20 mouse cellular contexts compared by ENCODE assay signal in the genomic region with DNA sequence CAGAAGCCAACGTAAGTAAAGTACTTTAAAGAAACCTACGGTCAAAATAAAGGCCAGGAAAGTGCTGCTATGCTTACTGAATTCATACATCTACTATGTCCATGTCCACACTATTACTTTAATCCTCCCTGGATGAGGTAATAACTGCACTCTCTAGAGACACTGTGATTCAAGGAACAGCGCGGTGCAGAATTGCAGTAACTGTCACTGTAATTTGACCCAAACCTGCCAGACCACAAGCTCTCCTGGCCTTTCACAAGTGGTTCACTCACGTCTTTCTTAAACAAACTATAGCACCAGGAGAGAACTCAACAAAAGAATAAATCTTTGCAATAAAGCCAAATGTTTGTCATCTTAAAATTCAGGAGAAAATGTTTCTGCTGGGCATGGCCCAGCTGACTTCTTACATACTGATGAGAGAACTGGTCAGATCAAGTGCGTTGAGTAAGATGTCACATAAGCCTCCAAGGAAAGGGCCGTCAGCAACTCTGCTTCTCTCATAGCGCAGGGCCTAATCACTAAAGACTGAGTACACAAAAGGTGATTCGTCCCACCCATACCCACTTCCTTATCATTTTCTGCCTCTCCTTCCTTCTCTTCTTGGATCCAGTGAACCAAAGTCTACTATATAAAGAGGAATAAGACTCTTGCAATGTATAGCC.
DNase-seq lines count a peak whose midpoint lies in the region; ATAC-seq and TF ChIP-seq lines count a peak whose summit lies in the region.
"Had no signal": no experiment of that assay in that cellular context is flagged by ENCODE, and none has a peak within 500 bp of the region (broad histone marks: within the 10 kb centered on the region; RNA-seq: fewer than 3 reads in every experiment).

No protein-coding gene starts in this region.

- H3K9ac ChIP-seq in embryonic facial prominence, embryonic 11.5 days (replicated peaks; ENCODE audit: low read length): no peak overlapping the region
- no peak overlapping the region for H3K9ac ChIP-seq in kidney, embryonic 16.5 days (replicated peaks; ENCODE audit: low read length)
- no peak overlapping the region for H3K9ac ChIP-seq in lung, postnatal 0 days (replicated peaks; ENCODE audit: low read depth)
- no peak overlapping the region for H3K9ac ChIP-seq in stomach, embryonic 15.5 days
- H3K9ac ChIP-seq: embryonic facial prominence, embryonic 12.5 days; forebrain, embryonic 12.5 days; heart, embryonic 15.5 days; hindbrain, embryonic 14.5 days had no signal

- no peak overlapping the region for H3K4me3 ChIP-seq in embryonic facial prominence, embryonic 11.5 days (ENCODE audit: low read depth, low read length)
- H3K4me3 ChIP-seq in embryonic facial prominence, embryonic 10.5 days: no peak overlapping the region
- no peak overlapping the region for H3K4me3 ChIP-seq in kidney, embryonic 16.5 days (ENCODE audit: low read length)
- no peak overlapping the region for H3K4me3 ChIP-seq in lung, postnatal 0 days (ENCODE audit: low read depth, low read length)
- H3K4me3 ChIP-seq in lung, adult 2 months (replicated peaks; ENCODE audit: extremely low read depth, low read depth, low read length): no peak overlapping the region
- no peak overlapping the region for H3K4me3 ChIP-seq in stomach, embryonic 15.5 days (replicated peaks)
- H3K4me3 ChIP-seq: embryonic facial prominence, embryonic 12.5 days; forebrain, embryonic 12.5 days; heart, adult 2 months; heart, embryonic 15.5 days; hindbrain, embryonic 10.5 days had no signal

- no peaks in the 10 kb centered on the region for H3K9me3 ChIP-seq in embryonic facial prominence, embryonic 11.5 days (replicated peaks; ENCODE audit: control insufficient read depth, low read length)
- H3K9me3 ChIP-seq in embryonic facial prominence, embryonic 10.5 days: peaks cover 7% of the 10 kb centered on the region; the same call in 1 of the 2 replicates
- no peaks in the 10 kb centered on the region for H3K9me3 ChIP-seq in kidney, embryonic 16.5 days (ENCODE audit: low read length)
- no peaks in the 10 kb centered on the region for H3K9me3 ChIP-seq in lung, postnatal 0 days (ENCODE audit: low read length)
- no peaks in the 10 kb centered on the region for H3K9me3 ChIP-seq in stomach, embryonic 15.5 days
- H3K9me3 ChIP-seq: embryonic facial prominence, embryonic 12.5 days; forebrain, embryonic 12.5 days; heart, embryonic 15.5 days had no signal

- H3K27me3 ChIP-seq in embryonic facial prominence, embryonic 11.5 days (ENCODE audit: control insufficient read depth, insufficient read depth, low read length): no peaks in the 10 kb centered on the region
- no peaks in the 10 kb centered on the region for H3K27me3 ChIP-seq in embryonic facial prominence, embryonic 10.5 days (replicated peaks; ENCODE audit: low read depth, poor library complexity, severe bottlenecking)
- no peaks in the 10 kb centered on the region for H3K27me3 ChIP-seq in kidney, embryonic 16.5 days (ENCODE audit: insufficient read depth, low read length)
- no peaks in the 10 kb centered on the region for H3K27me3 ChIP-seq in lung, postnatal 0 days (replicated peaks; ENCODE audit: insufficient read depth, low read length)
- no peaks in the 10 kb centered on the region for H3K27me3 ChIP-seq in stomach, embryonic 15.5 days (replicated peaks)
- H3K27me3 ChIP-seq: embryonic facial prominence, embryonic 12.5 days; forebrain, embryonic 12.5 days; heart, embryonic 15.5 days had no signal

- ATAC-seq in embryonic facial prominence, embryonic 11.5 days (replicated peaks; ENCODE audit: insufficient number of reproducible peaks, low FRiP score, low TSS enrichment, low read depth): no peak
- no peak for ATAC-seq in kidney, embryonic 16.5 days (ENCODE audit: low FRiP score, low TSS enrichment)
- ATAC-seq in lung, postnatal 0 days: peak; percentile 62
- ATAC-seq in stomach, embryonic 15.5 days (ENCODE audit: insufficient read depth, low FRiP score, low read depth): peak; percentile 22; the same call in 1 of the 2 replicates
- ATAC-seq: forebrain, embryonic 16.5 days had no signal

- H3K36me3 ChIP-seq in embryonic facial prominence, embryonic 11.5 days (replicated peaks; ENCODE audit: control insufficient read depth, insufficient read depth, low read depth, low read length): no peaks in the 10 kb centered on the region; the same call in 1 of the 2 replicates
- H3K36me3 ChIP-seq in embryonic facial prominence, embryonic 10.5 days (replicated peaks): peaks cover 13% of the 10 kb centered on the region
- 0 out of 2 replicates have a peak, but pooled peaks cover 7% of the 10 kb centered on the region for H3K36me3 ChIP-seq in kidney, embryonic 16.5 days (ENCODE audit: insufficient read depth, low read length)
- no peaks in the 10 kb centered on the region for H3K36me3 ChIP-seq in lung, postnatal 0 days (ENCODE audit: insufficient read depth, low read length)
- peaks cover 6% of the 10 kb centered on the region; the same call in 1 of the 2 replicates for H3K36me3 ChIP-seq in stomach, embryonic 15.5 days

- no peak for TF ChIP-seq POLR2A in lung, adult 2 months (IDR thresholded peaks at IDR 0.05; ENCODE audit: borderline replicate concordance, extremely low read depth, low read depth, low read length)

- H3K4me2 ChIP-seq in embryonic facial prominence, embryonic 11.5 days (ENCODE audit: low read depth, low read length): no peak overlapping the region
- no peak overlapping the region for H3K4me2 ChIP-seq in kidney, embryonic 16.5 days (replicated peaks; ENCODE audit: low read depth, low read length)
- no peak overlapping the region for H3K4me2 ChIP-seq in lung, postnatal 0 days (replicated peaks; ENCODE audit: low read depth, low read length)
- H3K4me2 ChIP-seq in stomach, embryonic 15.5 days: no peak overlapping the region
- H3K4me2 ChIP-seq: embryonic facial prominence, embryonic 12.5 days; forebrain, embryonic 12.5 days; heart, embryonic 11.5 days; heart, embryonic 15.5 days; hindbrain, embryonic 14.5 days had no signal

- peak; percentile 18 for DNase-seq in embryonic facial prominence, embryonic 11.5 days (ENCODE audit: low spot score)
- DNase-seq in embryonic facial prominence, embryonic 10.5 days (ENCODE audit: low spot score): no peak
- DNase-seq in kidney, adult 11 months: no peak
- DNase-seq in lung, postnatal 0 days (ENCODE audit: low spot score): peak; percentile 42
- no peak for DNase-seq in lung, adult 2 months
- no peak for DNase-seq in c-Kit-positive CD71-positive TER-119-positive erythroid progenitor cells, embryonic 14.5 days (ENCODE audit: low spot score)
- DNase-seq: adrenal gland, postnatal 10 days; cerebellum, adult 2 months; cerebellum, postnatal 10 days; gastrocnemius, postnatal 10 days; heart, adult 2 months had no signal

- no peak for TF ChIP-seq CTCF in lung, postnatal 0 days (IDR thresholded peaks at IDR 0.05)
- TF ChIP-seq CTCF in lung, adult 2 months (IDR thresholded peaks at IDR 0.05; ENCODE audit: insufficient read depth, low read length): no peak

- TF ChIP-seq EP300 in lung, postnatal 0 days (IDR thresholded peaks at IDR 0.05): 0 out of 2 replicates have a peak, but pooled peaks have one; percentile 25

- no peak overlapping the region for H3K27ac ChIP-seq in embryonic facial prominence, embryonic 11.5 days (replicated peaks; ENCODE audit: low read depth, low read length)
- no peak overlapping the region for H3K27ac ChIP-seq in embryonic facial prominence, embryonic 10.5 days (replicated peaks)
- peak overlapping the region; percentile 82; the same call in 1 of the 2 replicates for H3K27ac ChIP-seq in kidney, embryonic 16.5 days (ENCODE audit: low read length)
- no peak overlapping the region for H3K27ac ChIP-seq in lung, postnatal 0 days (ENCODE audit: low read length)
- H3K27ac ChIP-seq in stomach, embryonic 15.5 days: 0 out of 2 replicates have a peak overlapping the region, but pooled peaks have one; percentile 4
- H3K27ac ChIP-seq: embryonic facial prominence, embryonic 12.5 days; heart, adult 2 months; hindbrain, embryonic 10.5 days; hindbrain, embryonic 14.5 days had no signal

- H3K4me1 ChIP-seq in embryonic facial prominence, embryonic 11.5 days (ENCODE audit: control insufficient read depth, insufficient read depth, low read length): peaks cover 3% of the 10 kb centered on the region; the same call in 1 of the 2 replicates
- H3K4me1 ChIP-seq in embryonic facial prominence, embryonic 10.5 days: peaks cover 33% of the 10 kb centered on the region
- H3K4me1 ChIP-seq in kidney, embryonic 16.5 days (ENCODE audit: insufficient read depth, low read length): peaks cover 45% of the 10 kb centered on the region
- no peaks in the 10 kb centered on the region for H3K4me1 ChIP-seq in lung, postnatal 0 days (ENCODE audit: insufficient read depth, low read depth, low read length)
- no peaks in the 10 kb centered on the region for H3K4me1 ChIP-seq in lung, adult 2 months (ENCODE audit: control insufficient read depth, insufficient read depth, low read length)
- no peaks in the 10 kb centered on the region for H3K4me1 ChIP-seq in stomach, embryonic 15.5 days

- WGBS in embryonic facial prominence, embryonic 11.5 days: 65% methylated on average over 9 of the region's 9 CpGs
- 70% methylated on average over 9 of the region's 9 CpGs for WGBS in embryonic facial prominence, embryonic 10.5 days
- WGBS in kidney, embryonic 16.5 days: 63% methylated on average over 9 of the region's 9 CpGs
- 55% methylated on average over 9 of the region's 9 CpGs for WGBS in lung, postnatal 0 days
- 69% methylated on average over 9 of the region's 9 CpGs for WGBS in lung, adult 2 months
- 58% methylated on average over 9 of the region's 9 CpGs for WGBS in stomach, embryonic 15.5 days

Comparison
In these comparisons a context has a peak if more than half of its experiments do, and no peak if none do; other contexts are left out.
1. DNase-seq: peak in embryonic facial prominence, embryonic 11.5 days (single experiment) and lung, postnatal 0 days (single experiment); none in embryonic facial prominence, embryonic 10.5 days (single experiment), kidney, adult 11 months (single experiment), lung, adult 2 months (single experiment) and c-Kit-positive CD71-positive TER-119-positive erythroid progenitor cells, embryonic 14.5 days (single experiment).
2. ATAC-seq: peak in lung, postnatal 0 days (single experiment) and stomach, embryonic 15.5 days (single experiment); none in embryonic facial prominence, embryonic 11.5 days (single experiment) and kidney, embryonic 16.5 days (single experiment).
3. H3K27ac ChIP-seq: peak in kidney, embryonic 16.5 days (single experiment) and stomach, embryonic 15.5 days (single experiment); none in embryonic facial prominence, embryonic 11.5 days (single experiment), embryonic facial prominence, embryonic 10.5 days (single experiment) and lung, postnatal 0 days (single experiment).